Mouse (Mus musculus) heart, postnatal 25 days (tissue): ENCODE measurements around the gene Hmgb2. TPM values are rescaled to one million over a fixed set of nuclear protein-coding genes. Genes with fewer than 3 reads are reported as not detected.
"Not testable (repeated sequence)": the region's sequence is repeated elsewhere in the genome, so short reads cannot be mapped to it uniquely, and the experiment has no call there.

Experiments used
- DNase-seq: peaks from one replicate; pipeline ENCODE4 v3.0.0; 2022; ENCODE audit warnings: low spot score
- intact Hi-C: fragments of 180-260 bp; cut with DNase I; formaldehyde crosslinking; loops from one replicate; pipeline ENCODE4 v1.15.1; 2025
- total RNA-seq, 2 experiments: library from RNA; stranded (reverse); gene quantifications; 2 replicates each; pipeline ENCODE4 v1.2.3; 2021

The Hmgb2 gene
- total RNA-seq, result 10 to 100 TPM; 18.2 to 19.2 TPM

DNA sequence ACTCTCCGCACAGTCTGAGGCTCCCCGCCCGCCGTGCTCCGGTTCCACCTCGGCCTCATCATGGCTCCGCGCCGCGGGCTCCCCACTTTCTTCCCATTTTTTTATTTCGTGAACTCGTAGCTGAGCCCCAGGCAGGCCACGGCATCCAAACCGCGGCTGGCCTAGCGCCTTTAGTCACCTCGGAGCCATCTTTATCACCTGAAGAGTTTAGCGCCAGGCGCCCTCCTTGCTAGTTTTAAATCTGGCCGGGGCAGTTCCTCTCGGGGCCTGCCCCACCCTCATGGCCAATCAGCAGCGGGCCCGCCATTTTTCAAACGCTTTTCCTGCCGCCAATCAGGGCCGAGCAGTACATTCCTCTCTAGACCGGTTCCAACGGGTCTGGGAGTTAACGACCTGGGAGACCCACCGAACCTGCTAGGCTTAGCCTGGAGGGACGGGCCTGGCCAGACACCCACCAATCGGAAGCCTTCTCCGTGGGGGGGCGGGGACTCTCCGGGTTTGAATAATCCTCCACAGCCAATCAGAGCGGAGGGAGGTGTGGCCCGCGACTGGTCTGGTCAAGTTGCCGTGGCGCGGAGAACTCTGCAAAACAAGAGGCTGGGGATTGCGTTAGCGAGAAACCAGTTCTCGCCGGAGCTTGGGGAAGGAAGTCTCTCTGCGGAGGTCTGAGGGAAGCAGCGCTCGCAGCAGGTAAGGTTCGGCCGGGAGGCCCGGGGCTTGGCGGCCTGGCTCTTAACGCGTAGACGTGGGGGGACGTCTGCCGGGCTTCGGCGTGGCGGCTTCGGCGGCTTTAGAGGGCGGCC lies at the start of gene Hmgb2:
Gene Hmgb2, plus strand, starts transcription at position 592 of the 803 bp plus-strand sequence.
- intact Hi-C loops, result loop anchor here (2.0 to 5.0 kb wide), 3 partner anchors 17 to 79 kb away; no protein-coding TSS in a partner anchor
- DNase-seq, result peak; percentile 99

DNA sequence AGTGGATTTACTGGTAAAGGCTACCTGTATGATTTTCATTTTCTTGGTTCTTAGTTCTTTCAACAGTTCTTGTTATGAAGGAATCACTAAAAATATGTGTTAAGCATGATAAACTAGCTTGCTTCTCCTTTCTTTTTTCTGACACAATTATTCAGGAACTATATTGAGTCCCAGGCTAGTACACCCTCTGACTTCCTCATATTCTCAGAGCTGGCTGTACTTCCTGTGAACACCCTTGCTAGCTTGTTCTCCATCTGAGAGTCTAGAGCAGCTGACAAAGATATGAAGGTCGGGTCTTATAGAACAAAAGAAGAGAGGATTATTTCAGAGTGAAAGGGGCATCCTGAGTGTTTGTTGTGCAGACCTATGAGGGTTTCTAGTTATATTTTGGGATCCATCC lies 48.9 kb upstream of the Hmgb2 start:
- intact Hi-C loops, result no loop called here
- DNase-seq, result no peak

- intact Hi-C loops, result no loop called here
- DNase-seq, result no peak
These were observed 48.0 kb upstream of the Hmgb2 start for GRCm38 (mm10) chr8:57463757-57464156.

DNA sequence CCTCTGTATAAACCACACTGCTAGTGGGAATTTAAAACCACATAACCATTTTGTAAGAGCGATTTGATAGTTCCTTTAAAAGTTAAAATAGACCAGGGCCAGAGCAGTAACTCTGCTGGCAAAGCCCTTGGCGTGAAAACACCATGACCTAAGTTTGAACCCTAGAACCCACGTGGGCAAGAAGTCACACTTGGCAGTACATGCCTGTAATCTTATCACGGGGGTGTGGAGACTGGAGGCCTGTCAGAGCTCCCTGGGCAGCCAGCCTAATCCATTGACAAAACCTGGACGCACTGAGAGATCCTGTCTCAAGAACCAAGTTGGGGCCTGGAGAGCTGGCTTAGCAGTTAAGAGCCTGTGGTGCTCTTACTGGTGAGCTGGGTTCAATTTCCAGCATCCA lies 43.1 kb upstream of the Hmgb2 start:
- intact Hi-C loops, result no loop called here

DNA sequence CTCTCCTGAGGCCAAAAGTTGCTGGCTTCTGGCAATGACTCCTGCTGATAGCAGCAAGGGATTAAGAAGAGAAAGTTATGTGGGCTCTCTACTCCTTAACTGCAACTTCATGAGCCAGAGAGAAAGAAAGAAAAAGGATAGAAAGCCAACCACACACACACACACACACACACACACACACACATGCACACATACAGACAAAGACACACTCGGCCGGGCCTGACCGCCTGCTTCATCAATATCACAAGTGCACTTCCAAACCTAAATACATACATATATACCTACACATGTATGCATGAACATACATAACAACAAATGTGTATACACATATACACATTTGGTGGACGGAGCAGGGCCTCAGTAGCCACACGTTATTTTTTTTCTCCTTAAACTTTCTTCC lies 40.8 kb upstream of the Hmgb2 start:
- intact Hi-C loops, result no loop called here

More for the DNA sequence above, 43.1 kb upstream of the Hmgb2 start:
- peak; percentile 85 for DNase-seq

GRCm38 (mm10) chr8:57473751-57474150 lies 38.0 kb upstream of the Hmgb2 start:
- DNase-seq, result no peak
- intact Hi-C loops, result no loop called here

More for the DNA sequence above, 40.8 kb upstream of the Hmgb2 start:
- no peak for DNase-seq

DNA sequence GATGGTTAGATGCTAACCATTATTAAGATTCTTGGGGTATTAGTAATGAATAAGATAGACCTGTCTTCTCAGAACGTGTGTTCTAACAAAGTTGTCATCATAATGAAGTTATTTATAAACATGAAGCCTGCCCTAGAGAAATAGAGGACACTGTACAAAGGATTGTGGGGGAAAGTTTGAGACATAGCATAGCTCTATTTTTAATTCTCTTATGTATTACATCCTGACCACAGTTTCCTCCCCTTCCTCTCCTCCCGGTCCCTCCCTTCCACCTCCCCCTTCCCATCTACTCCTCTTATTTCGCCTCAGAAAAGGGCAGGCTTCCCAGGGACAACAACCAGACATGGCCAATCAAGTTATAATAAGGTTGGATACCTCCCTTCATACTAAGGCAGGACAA lies 33.3 kb upstream of the Hmgb2 start:
- no peak for DNase-seq
- intact Hi-C loops, result no loop called here

- no peak for DNase-seq
- intact Hi-C loops, result no loop called here
These were observed 32.0 kb upstream of the Hmgb2 start for GRCm38 (mm10) chr8:57479700-57480099.

- DNase-seq, result no peak
- intact Hi-C loops, result no loop called here
These were observed 31.1 kb upstream of the Hmgb2 start for GRCm38 (mm10) chr8:57480606-57481005.

DNA sequence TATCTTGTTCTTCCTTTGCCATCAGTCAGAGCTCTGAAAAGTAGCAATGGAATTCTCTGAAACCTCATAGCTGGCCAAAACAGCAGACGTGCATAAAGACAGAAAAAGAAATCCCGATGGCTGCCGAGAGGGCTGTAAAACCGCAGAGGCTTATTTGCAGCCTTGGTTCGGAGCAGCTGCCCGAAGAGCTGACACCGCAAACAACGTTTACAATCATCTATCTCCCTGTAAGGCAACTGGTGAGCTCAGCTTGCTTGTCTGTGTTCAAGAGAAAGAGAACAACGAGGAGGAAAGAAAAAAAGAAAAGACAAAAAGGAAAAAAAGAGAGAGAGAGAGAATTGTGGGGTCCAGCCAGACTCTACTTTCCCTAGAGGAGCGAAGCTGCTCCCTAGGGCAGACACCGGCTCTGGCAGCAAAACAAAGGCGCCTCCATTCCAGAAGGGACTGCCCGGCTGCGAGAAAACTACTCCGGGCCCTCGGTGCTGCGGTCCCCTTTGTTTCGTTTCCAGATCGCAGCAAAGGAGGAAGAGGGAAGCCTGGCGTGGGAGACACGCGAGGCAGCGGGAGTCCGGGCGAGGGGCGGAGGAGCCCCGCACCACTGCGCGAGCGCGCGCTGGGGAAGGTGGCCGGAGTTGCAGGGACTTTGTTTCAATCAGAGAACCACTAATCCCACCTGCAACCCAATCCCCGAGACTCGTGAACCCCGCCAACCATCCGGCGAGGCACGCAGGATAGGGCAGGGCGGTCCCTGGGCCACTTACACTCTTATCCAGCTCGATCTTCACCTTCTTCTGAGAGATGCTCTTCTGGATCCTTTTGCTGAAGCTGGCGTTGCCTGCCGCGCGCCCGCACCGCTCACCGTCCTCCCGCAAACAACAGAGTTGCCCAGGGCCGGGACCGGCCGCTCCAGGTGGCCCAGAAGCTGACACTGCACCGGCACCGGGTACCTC lies 24.9 kb upstream of the Hmgb2 start:
- intact Hi-C loops, result loop anchor here (5.0 kb wide), 3 partner anchors 46 to 166 kb away; partner anchors contain the start of gene Galnt7
- DNase-seq, result peak; percentile 28

DNA sequence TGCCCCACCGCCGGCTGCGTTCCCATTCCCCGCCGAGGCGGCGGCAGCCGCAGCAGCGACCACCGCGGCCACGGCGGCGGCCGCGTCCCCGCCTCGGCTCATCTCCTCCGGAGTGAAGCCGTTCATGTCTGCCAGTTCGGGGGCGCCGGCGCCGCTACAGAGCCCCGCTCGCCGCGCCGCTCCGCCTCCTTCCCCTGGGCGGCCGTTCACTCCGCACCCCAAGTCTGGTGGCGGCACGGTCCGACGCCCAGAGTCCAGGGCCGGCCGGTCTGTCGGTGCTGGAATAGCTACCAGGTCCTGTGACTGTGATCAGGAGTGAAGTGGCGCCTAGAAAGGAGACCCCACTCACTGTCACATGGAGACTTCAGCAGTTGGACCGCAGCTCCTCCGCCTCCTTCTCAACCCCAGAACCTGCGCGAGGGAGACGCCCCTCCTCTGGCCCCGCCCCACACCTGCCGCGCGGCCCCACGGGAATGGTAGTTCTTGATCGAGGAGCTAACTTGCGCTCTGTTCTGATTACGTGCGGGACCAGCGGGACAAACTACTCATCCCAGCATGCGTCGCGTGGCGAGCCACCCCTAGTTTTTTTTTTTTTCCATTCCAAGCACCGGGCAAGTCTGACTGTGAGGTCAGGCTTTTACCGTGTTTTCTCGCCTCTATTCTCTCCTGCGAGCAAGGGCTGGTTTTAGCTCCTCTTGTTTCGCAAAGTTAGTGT lies 24.1 kb upstream of the Hmgb2 start, which contains the start of gene Sap30:
Gene Sap30, minus strand, starts transcription at position 420 of the 715 bp plus-strand sequence.
- peak; percentile 98 for DNase-seq
- intact Hi-C loops, result loop anchor here (2.0 to 5.0 kb wide), 4 partner anchors 23 to 165 kb away; partner anchors contain the start of genes Galnt7 and Hmgb2

DNA sequence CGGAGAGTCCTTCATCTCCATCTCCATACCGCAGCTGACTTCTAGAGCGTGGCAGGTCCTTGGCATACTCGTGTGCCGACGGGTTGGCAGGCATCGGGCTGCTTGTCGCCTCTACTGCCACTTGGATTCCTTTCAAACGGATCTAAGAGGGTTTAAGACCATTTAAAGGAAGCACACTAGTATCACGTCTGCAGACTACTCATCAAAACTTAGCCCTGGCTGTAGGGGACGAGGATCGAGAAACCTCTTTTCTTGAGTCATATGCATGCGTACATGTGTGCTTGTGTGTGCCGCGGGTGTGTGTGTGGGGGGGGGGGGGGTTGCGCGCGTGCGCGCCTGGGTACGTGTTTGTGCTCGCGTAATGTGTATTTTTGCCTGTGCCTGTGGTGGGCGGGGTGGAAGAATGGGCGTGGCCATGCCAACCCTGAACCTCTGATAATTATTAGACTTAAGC lies 23.4 kb upstream of the Hmgb2 start:
- peak; percentile 27 for DNase-seq
- intact Hi-C loops, result loop anchor here (2.0 to 5.0 kb wide), 4 partner anchors 22 to 164 kb away; partner anchors contain the start of genes Galnt7 and Hmgb2

- intact Hi-C loops, result loop anchor here (2.0 to 5.0 kb wide), 4 partner anchors 21 to 163 kb away; partner anchors contain the start of genes Galnt7 and Hmgb2
- no peak for DNase-seq
These were observed 22.3 kb upstream of the Hmgb2 start for GRCm38 (mm10) chr8:57489366-57489765.

DNA sequence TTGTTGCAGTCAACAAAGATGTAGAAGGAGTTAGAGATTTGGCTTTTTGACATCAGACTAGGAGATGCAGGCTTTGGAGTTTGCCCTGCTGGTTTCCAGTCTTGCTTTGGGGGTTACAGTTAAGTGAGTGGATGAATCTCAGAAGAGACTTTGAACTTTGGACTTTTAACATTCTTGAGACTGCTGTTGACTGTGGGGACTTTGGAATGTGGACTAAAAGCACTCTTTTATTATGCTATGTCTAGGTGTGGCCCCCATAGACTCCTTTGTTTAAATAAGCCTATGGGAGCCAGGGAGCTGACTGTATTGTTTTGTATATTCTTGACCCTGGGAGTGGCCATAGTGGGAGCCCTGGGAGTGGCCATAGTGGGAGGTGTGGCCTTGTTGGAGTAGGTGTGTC lies 21.8 kb upstream of the Hmgb2 start:
- no peak for DNase-seq
- intact Hi-C loops, result loop anchor here (2.0 to 5.0 kb wide), 4 partner anchors 21 to 162 kb away; partner anchors contain the start of genes Galnt7 and Hmgb2

DNA sequence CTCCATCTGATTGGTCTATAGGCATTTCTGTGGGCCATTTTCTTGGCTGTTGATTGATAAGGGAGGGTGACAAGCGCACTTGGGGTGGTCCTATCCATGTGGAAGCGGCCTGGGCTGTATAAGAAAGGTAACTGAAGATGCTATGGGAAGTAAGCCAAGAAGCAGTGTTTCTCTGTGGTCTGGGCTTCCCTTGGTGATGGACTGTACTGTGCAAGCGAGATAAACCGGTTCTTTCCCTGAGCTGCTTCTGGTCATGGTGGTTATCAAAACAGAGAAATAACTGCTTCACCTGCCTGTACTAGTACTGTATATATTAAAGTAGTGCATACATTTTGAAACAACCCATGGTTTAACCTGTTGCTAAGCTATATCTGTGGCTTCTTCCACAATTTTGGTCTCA lies 19.8 kb upstream of the Hmgb2 start:
- DNase-seq, result no peak
- intact Hi-C loops, result no loop called here

DNA sequence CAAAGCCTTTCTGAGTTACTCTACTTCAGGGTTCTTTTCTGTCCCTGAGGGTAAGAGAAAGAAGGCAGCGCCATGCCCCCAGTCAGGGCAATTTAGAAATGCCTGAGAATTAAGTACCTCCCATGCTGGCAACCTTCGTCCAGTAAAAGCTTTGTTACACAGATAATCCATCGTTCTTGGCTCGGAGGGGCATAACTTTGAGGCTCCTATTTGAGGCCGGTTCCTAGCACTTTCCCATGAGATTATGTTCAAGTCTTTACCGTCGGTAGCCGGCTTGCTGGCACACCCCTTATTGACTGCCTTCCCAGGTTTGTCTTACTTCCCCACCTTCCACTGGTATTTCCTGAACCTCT lies 13.2 kb upstream of the Hmgb2 start:
- no peak for DNase-seq
- intact Hi-C loops, result no loop called here

GRCm38 (mm10) chr8:57498847-57499511 lies 12.7 kb upstream of the Hmgb2 start:
- intact Hi-C loops, result no loop called here
- DNase-seq, result no peak

- intact Hi-C loops, result no loop called here
- no peak for DNase-seq
These were observed 8.1 kb upstream of the Hmgb2 start for GRCm38 (mm10) chr8:57503641-57504040.

DNA sequence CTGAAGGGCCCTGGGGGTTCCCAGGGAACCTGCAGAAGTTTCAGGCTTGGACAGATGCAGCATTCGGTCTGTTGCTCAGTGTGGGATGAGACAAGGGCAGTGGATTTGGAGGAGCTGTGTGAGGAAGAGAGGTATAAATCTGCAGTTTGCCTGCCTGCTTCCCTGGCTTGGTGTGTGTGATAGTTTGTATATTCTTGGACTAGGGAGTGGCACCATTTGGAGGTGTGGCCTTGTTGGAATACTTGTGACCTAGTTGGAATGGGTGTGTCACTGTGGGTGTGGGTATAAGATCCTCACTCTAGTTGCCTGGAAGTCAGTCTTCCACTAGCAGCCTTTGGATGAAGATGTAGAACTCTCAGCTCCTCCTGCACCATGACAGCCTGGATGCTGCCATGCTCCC lies 6.2 kb upstream of the Hmgb2 start:
- DNase-seq, intact Hi-C loops: not testable (repeated sequence)
